Mouse (Mus musculus): Measurements from ENCODE around the gene Pacs2.
A peak's percentile ranks its signal among the peaks of the same experiment; 100 is the strongest.

DNA sequence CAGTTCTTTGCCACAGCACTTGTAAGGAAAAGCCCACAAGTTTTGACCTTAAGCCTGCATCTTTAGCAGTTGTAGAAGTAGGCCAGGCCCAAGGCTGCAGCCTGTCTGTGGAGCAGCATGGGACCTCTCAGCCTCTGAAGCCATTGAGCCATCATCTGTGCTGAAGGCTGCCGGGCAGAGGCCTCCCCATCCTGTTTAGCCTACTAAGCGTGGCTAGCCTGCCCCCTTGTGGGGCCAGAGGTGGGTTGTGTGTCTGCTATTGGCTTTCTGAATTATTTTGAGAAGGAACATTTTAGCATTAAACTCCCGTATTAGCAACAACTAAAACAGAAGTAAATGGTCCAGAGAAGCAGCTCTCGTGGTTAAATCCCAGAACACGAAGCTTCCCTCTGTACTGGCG, 88.2 kb downstream of the Pacs2 start:
- TF ChIP-seq CTCF (IDR thresholded peaks at IDR 0.05; ENCODE audit: control insufficient read depth, insufficient read depth, low read length) (peak; percentile 79), POLR2A (IDR thresholded peaks at IDR 0.05; ENCODE audit: borderline replicate concordance, control insufficient read depth, low read depth, low read length) (no peak)
